Comparison of ENCODE assay signal across 8 mouse cellular contexts in genomic region chrX:98149724-98150392, GRCm38 (mm10). TPM values are rescaled to one million over a fixed set of nuclear protein-coding genes. Genes with fewer than 3 reads are reported as not detected.
DNase-seq lines count a peak whose midpoint lies in the region; ATAC-seq and TF ChIP-seq lines count a peak whose summit lies in the region.

No protein-coding gene starts in this region.

- H3K36me3 ChIP-seq in forebrain, embryonic 13.5 days (ENCODE audit: poor library complexity, severe bottlenecking) = no peaks in the 10 kb centered on the region
- H3K36me3 ChIP-seq in hindbrain, embryonic 10.5 days = no peaks in the 10 kb centered on the region

- H3K9me3 ChIP-seq in forebrain, embryonic 13.5 days (replicated peaks) = no peaks in the 10 kb centered on the region
- no peaks in the 10 kb centered on the region for H3K9me3 ChIP-seq in hindbrain, embryonic 10.5 days

- 0 out of 2 replicates have a peak overlapping the region, but pooled peaks have one; percentile 16 for H3K9ac ChIP-seq in forebrain, embryonic 13.5 days

- peak overlapping the region; percentile 73 for H3K4me2 ChIP-seq in forebrain, embryonic 13.5 days

- no peak for TF ChIP-seq CTCF in layer of hippocampus, adult 2 months (conservative IDR thresholded peaks at IDR 0.05)

- DNase-seq in layer of hippocampus, adult 2 months (ENCODE audit: low spot score in 2 of 2) = peak in 1 of 2 experiments; percentile 17
- DNase-seq in layer of hippocampus, adult 11-12 months (ENCODE audit: low spot score) = no peak
- DNase-seq in hindbrain, embryonic 10.5 days (ENCODE audit: low spot score) = peak; percentile 30
- peak; percentile 9 to 12 for DNase-seq in left cerebral cortex, adult 8-10 months (ENCODE audit: low spot score in 2 of 2)
- DNase-seq in neural tube, embryonic 10.5 days (ENCODE audit: extremely low spot score, low spot score) = peak; percentile 47
- DNase-seq in adipocyte (ENCODE audit: low spot score) = no peak

- peak overlapping the region; percentile 79 for H3K27ac ChIP-seq in layer of hippocampus, adult 2 months
- no peak overlapping the region for H3K27ac ChIP-seq in forebrain, embryonic 13.5 days
- H3K27ac ChIP-seq in hindbrain, embryonic 10.5 days = no peak overlapping the region

- peak; percentile 31 for ATAC-seq in activated CD4-positive, CD25-positive, alpha-beta regulatory T cell, adult 4 months
- ATAC-seq in forebrain, embryonic 13.5 days = peak; percentile 73

- H3K4me3 ChIP-seq in layer of hippocampus, adult 2 months = peak overlapping the region; percentile 57
- H3K4me3 ChIP-seq in forebrain, embryonic 13.5 days = peak overlapping the region; percentile 44
- peak overlapping the region; percentile 51 for H3K4me3 ChIP-seq in hindbrain, embryonic 10.5 days

- peaks cover 34% of the 10 kb centered on the region for H3K27me3 ChIP-seq in forebrain, embryonic 13.5 days
- peaks cover 60% of the 10 kb centered on the region for H3K27me3 ChIP-seq in hindbrain, embryonic 10.5 days (ENCODE audit: insufficient read depth, poor library complexity, severe bottlenecking)

- 32% methylated on average over 28 of the region's 30 CpGs for WGBS in forebrain, embryonic 13.5 days
- WGBS in hindbrain, embryonic 10.5 days = 24% methylated on average over 30 of the region's 30 CpGs

- H3K4me1 ChIP-seq in forebrain, embryonic 13.5 days = peaks cover 6% of the 10 kb centered on the region; the same call in 1 of the 2 replicates
- peaks cover 16% of the 10 kb centered on the region; the same call in 1 of the 2 replicates for H3K4me1 ChIP-seq in hindbrain, embryonic 10.5 days (replicated peaks)

RNA-seq across cellular contexts. Expression of gene Ar, which starts 1.3 kb away (rescaled TPM):
- 10 to 100 TPM; 14.5 to 16.5 TPM for total RNA-seq in layer of hippocampus, adult 2 months (2021)
- polyA plus RNA-seq in activated CD4-positive, CD25-positive, alpha-beta regulatory T cell, adult 4 months (2017; shearing (Covaris generic)) = 1 to 10 TPM; 3.8 to 4.0 TPM
- polyA plus RNA-seq in forebrain, embryonic 13.5 days (2015; fragmentation: Nextera tagmentation; extraction: Ambion mirVana) = 0.05 and 0.06 TPM in 2 replicates
- 0.03 and 0.10 TPM in 2 replicates for polyA plus RNA-seq in hindbrain, embryonic 10.5 days (2016; fragmentation: Nextera tagmentation; extraction: Ambion mirVana)
- total RNA-seq in left cerebral cortex, adult 8-10 months (2022) = 10 to 100 TPM; 12.6 to 15.7 (median 15.3) TPM

Comparison
In these comparisons a context has a peak if more than half of its experiments do, and no peak if none do; other contexts are left out.
1. DNase-seq: peak in hindbrain, embryonic 10.5 days (single experiment), left cerebral cortex, adult 8-10 months (2 of 2) and neural tube, embryonic 10.5 days (single experiment); none in layer of hippocampus, adult 11-12 months (single experiment) and adipocyte (single experiment).
2. Peak in every context shown above with its lines, with median percentiles within 50 percentile points of each other: H3K4me3 ChIP-seq.